Mouse (Mus musculus): Measurements from ENCODE around the gene Nkx6-1. TPM values are rescaled to one million over a fixed set of nuclear protein-coding genes. Genes with fewer than 3 reads are reported as not detected.
A peak's percentile ranks its signal among the peaks of the same experiment; 100 is the strongest.

Nkx6-1 gene
- polyA plus RNA-seq, 1 experiment from 2014 or later, result not detected

DNA sequence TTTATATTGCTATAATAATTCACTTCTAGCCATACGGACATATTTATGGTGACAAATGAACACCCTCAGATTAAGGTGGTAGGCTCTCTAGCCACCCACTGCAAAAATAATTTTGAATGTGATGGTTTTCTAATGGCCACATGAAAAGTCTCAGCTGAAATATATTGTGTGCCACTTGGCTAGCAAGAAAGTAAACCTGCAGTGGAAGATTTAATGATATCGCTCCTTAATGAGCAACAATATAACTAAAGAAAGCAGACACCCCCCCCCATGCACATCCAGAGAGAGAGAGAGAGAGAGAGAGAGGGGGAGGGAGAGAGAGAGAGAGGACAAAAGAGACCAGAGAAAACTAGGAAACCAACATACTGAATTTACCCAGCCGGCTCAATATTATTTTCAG lies 4.1 kb downstream of the Nkx6-1 start:
- peaks cover 88% of the 10 kb centered on the region for H3K27me3 ChIP-seq
- CTCF ChIA-PET, result interaction anchor here (0.8 to 1.3 kb wide), 2 partner anchors 9 to 741 kb away, joined by 3 to 4 read pairs; no protein-coding TSS in a partner anchor
- in situ Hi-C loops (cut with MboI; ENCODE audit: low pct_unique_long_range_greater_than_20kb), result loop anchor here (10.0 kb wide), 2 partner anchors 296 to 836 kb away; partner anchors contain the start of gene Abraxas1
- TF ChIP-seq CTCF (IDR thresholded peaks at IDR 0.05), result no peak
- ATAC-seq (no peak), DNase-seq (ENCODE audit: low read depth, low spot score) (no peak)
- POLR2A ChIA-PET, result no interaction called here

DNA sequence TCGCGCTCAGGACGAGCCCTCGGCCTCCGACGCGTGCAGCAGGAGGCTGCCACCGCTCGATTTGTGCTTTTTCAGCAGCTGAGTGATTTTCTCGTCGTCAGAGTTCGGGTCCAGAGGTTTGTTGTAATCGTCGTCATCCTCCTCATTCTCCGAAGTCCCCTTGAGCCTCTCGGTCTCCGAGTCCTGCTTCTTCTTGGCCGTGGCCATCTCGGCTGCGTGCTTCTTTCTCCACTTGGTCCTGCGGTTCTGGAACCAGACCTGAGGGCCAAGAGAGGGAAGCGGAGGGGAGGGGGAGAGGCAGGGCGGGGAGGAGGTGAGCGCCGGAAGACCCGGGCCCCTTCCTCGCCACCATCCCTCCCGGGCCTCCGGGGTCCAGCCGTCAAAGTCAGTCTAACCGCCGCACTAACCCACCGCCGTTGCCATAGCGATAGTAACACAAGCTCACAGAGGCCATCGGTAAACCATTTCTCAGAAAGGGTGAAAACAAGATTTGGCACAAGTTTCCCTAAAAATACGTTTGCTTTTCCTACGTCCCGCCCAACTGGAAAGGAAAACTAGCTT lies 5.3 kb downstream of the Nkx6-1 start:
- ATAC-seq (no peak), DNase-seq (ENCODE audit: low read depth, low spot score) (no peak)
- POLR2A ChIA-PET, result no interaction called here
- CTCF ChIA-PET, result interaction anchor here (1.3 to 1.8 kb wide), 2 partner anchors 10 to 740 kb away, joined by 3 to 4 read pairs; no protein-coding TSS in a partner anchor
- H3K27me3 ChIP-seq, result peaks cover 76% of the 10 kb centered on the region
- TF ChIP-seq CTCF (IDR thresholded peaks at IDR 0.05), result no peak
- in situ Hi-C loops (cut with MboI; ENCODE audit: low pct_unique_long_range_greater_than_20kb), result no loop called here

DNA sequence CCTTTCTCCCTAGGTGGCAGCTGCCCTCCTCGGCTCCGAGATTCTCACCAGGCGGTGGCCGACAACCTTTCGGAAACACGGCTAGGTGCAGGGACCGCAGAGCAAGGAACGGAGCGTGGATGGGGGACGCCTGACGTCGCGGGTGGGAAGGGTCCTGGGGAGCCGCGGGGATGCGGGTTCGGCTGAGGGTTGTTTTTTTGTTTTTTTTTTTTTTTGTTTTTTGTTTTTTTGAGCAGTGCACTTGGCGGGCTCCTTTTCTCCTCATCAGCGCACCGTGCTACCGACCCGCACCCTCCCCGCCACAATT lies 5.9 kb downstream of the Nkx6-1 start:
- H3K27me3 ChIP-seq, result peaks cover 72% of the 10 kb centered on the region
- in situ Hi-C loops (cut with MboI; ENCODE audit: low pct_unique_long_range_greater_than_20kb), result no loop called here
- ChIA-PET CTCF (interaction anchor here (1.8 kb wide), 1 partner anchor 11 kb away, joined by 4 read pairs; no protein-coding TSS in a partner anchor), POLR2A (interaction anchor here (0.7 kb wide), 2 partner anchors 24 to 1461 kb away, joined by 4 to 5 read pairs; no protein-coding TSS in a partner anchor)
- ATAC-seq (no peak), DNase-seq (ENCODE audit: low read depth, low spot score) (no peak)
- TF ChIP-seq CTCF (IDR thresholded peaks at IDR 0.05), result no peak

DNA sequence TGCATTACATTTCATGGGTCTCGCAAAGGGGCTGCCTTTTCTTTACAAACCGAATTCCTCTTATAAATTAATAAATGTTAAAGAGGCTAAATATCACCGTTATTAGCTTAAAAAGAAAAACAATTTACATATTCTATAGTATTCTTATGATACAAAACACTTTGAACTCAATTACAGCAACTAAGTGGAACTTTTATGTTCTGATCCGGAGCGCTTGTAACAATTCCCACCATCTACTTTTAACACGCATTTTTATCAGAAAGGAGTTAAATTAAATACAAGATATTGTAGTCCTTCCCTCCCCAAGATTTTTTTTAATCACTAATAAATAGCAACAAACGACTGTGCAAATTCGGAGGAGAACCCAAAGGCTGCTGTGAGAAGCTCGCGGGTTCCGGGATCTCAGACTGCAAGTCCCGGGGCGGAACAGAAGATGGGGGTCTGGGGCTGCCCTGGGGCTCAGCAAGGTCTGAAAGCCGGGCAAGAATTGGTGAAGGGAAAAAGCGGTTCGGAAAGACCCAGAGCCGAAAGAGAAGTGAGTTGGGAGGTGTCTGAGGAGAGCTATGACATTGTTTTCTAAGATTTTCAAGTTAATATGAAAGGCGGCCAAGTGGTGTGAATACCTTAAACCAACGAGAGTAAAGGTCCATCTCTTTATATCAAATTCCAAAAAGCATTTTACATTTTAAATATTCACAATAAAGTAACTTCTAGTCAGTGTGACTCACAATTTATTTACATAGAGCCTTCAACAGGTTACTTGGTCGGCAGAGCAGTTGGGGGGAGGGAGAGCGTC lies 6.4 kb downstream of the Nkx6-1 start:
- no peak for TF ChIP-seq CTCF (IDR thresholded peaks at IDR 0.05)
- no peak for DNase-seq (ENCODE audit: low read depth, low spot score)
- ChIA-PET CTCF (interaction anchor here (1.8 kb wide), 1 partner anchor 11 kb away, joined by 4 read pairs; no protein-coding TSS in a partner anchor), POLR2A (interaction anchor here (0.7 kb wide), 2 partner anchors 24 to 1461 kb away, joined by 4 to 5 read pairs; no protein-coding TSS in a partner anchor)
- no peak for ATAC-seq
- H3K27me3 ChIP-seq, result peaks cover 74% of the 10 kb centered on the region
- in situ Hi-C loops (cut with MboI; ENCODE audit: low pct_unique_long_range_greater_than_20kb), result no loop called here

GRCm38 (mm10) chr5:101657698-101658097 lies 7.1 kb downstream of the Nkx6-1 start:
- POLR2A ChIA-PET, result no interaction called here
- TF ChIP-seq CTCF (IDR thresholded peaks at IDR 0.05), result no peak
- CTCF ChIA-PET, result interaction anchor here (1.8 kb wide), 1 partner anchor 12 kb away, joined by 4 read pairs; no protein-coding TSS in a partner anchor
- ATAC-seq (no peak), DNase-seq (ENCODE audit: low read depth, low spot score) (no peak)
- in situ Hi-C loops (cut with MboI; ENCODE audit: low pct_unique_long_range_greater_than_20kb), result no loop called here
- peaks cover 67% of the 10 kb centered on the region for H3K27me3 ChIP-seq

GRCm38 (mm10) chr5:101656107-101656506 lies 8.7 kb downstream of the Nkx6-1 start:
- POLR2A ChIA-PET, result no interaction called here
- peaks cover 51% of the 10 kb centered on the region for H3K27me3 ChIP-seq
- in situ Hi-C loops (cut with MboI; ENCODE audit: low pct_unique_long_range_greater_than_20kb), result no loop called here
- CTCF ChIA-PET, result interaction anchor here (1.1 to 1.4 kb wide), 2 partner anchors 13 to 649 kb away, joined by 3 to 4 read pairs; no protein-coding TSS in a partner anchor
- TF ChIP-seq CTCF (IDR thresholded peaks at IDR 0.05), result no peak
- DNase-seq (ENCODE audit: low read depth, low spot score), result no peak
- ATAC-seq, result no peak

GRCm38 (mm10) chr5:101655418-101655817 lies 9.4 kb downstream of the Nkx6-1 start:
- H3K27me3 ChIP-seq, result peaks cover 51% of the 10 kb centered on the region
- TF ChIP-seq CTCF (IDR thresholded peaks at IDR 0.05), result no peak
- no peak for ATAC-seq
- no peak for DNase-seq (ENCODE audit: low read depth, low spot score)
- in situ Hi-C loops (cut with MboI; ENCODE audit: low pct_unique_long_range_greater_than_20kb), result no loop called here
- ChIA-PET CTCF (interaction anchor here (1.1 to 1.4 kb wide), 2 partner anchors 14 to 649 kb away, joined by 3 to 4 read pairs; no protein-coding TSS in a partner anchor), POLR2A (no interaction called here)

DNA sequence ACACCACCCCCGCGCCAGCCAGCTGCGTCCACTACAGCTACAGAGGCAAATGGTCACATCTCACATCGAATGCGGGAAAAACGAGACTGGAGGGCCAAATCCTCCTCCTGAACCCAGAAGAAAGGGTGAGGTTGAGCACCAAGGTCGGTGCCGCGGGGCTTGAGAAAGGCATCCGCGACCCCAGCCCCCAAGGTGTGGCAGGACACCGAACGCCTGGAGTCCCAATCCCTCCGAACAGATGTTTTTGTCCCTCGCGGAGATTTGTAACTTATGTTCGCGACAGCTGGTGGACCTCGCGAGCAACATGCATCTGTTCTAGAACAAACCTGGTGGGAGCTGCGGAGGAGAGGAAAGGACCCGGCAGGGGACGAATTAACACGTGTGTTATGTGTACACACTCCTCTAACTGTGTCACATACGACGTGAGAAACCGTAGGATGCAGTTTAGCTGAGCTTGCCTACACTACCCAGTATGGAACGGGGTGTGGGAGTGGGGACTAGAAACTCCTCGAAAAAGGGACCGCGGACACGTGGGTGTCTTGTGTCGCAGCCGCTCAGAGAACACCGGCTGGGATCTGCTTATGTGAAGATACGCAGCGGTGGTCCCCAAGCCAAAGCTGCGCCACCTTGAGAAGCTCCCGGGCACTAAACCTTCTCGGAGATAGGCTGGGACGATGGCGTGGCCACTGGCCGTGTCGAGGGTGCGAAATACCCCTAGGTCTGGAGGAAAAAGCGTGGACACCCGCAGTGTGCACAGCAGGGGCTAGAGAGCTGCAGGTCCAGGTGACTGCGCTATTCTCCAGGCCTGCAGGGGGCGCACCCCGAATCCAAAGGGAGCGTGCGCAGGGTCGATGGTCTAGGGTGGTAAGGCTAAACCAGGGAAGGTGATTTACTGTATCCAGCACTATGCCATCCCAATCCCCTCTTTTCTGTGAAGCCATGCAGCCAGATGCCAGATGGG lies 16.8 kb downstream of the Nkx6-1 start:
- POLR2A ChIA-PET, result no interaction called here
- H3K27me3 ChIP-seq, result peaks cover 68% of the 10 kb centered on the region
- TF ChIP-seq CTCF (IDR thresholded peaks at IDR 0.05), result peak; percentile 38
- CTCF ChIA-PET, result no interaction called here
- DNase-seq (ENCODE audit: low read depth, low spot score) (no peak), ATAC-seq (no peak)
- in situ Hi-C loops (cut with MboI; ENCODE audit: low pct_unique_long_range_greater_than_20kb), result no loop called here

GRCm38 (mm10) chr5:101646961-101647575 lies 17.7 kb downstream of the Nkx6-1 start:
- no peak for TF ChIP-seq CTCF (IDR thresholded peaks at IDR 0.05)
- DNase-seq (ENCODE audit: low read depth, low spot score) (no peak), ATAC-seq (no peak)
- ChIA-PET POLR2A (no interaction called here), CTCF (no interaction called here)
- H3K27me3 ChIP-seq, result peaks cover 71% of the 10 kb centered on the region
- in situ Hi-C loops (cut with MboI; ENCODE audit: low pct_unique_long_range_greater_than_20kb), result no loop called here

- CTCF ChIA-PET, result interaction anchor here (1.1 to 1.5 kb wide), 2 partner anchors 14 to 119 kb away, joined by 3 to 4 read pairs; no protein-coding TSS in a partner anchor
- ATAC-seq, result no peak
- no peak for TF ChIP-seq CTCF (IDR thresholded peaks at IDR 0.05)
- DNase-seq (ENCODE audit: low read depth, low spot score), result no peak
- in situ Hi-C loops (cut with MboI; ENCODE audit: low pct_unique_long_range_greater_than_20kb), result no loop called here
- POLR2A ChIA-PET, result no interaction called here
- peaks cover 67% of the 10 kb centered on the region for H3K27me3 ChIP-seq
Measured at GRCm38 (mm10) chr5:101645071-101645470, 19.7 kb downstream of the Nkx6-1 start.

All from Patski (cell line).